Mouse (Mus musculus) heart, embryonic 16.5 days (tissue): Measurements from ENCODE around the gene 1810049J17Rik. TPM values are rescaled to one million over a fixed set of nuclear protein-coding genes. Genes with fewer than 3 reads are reported as not detected.

Source experiments
- ATAC-seq: fragments of 200-750 bp; cut with Nextera tagmentation; replicated peaks from 2 replicates; pipeline ENCODE4 v1.8.0; 2017; ENCODE audit warnings: moderate number of reproducible peaks; ENCODE audit not compliant: insufficient read depth, low FRiP score; ENCODE audit errors: extremely low read depth
- H3K27ac ChIP-seq: fragments of 300-500 bp; sonication (generic); 2 replicates; pipeline ENCODE4 v1.5.1; 2014; ENCODE audit warnings: mild to moderate bottlenecking, low read length, control low read depth, moderate library complexity
- H3K27me3 ChIP-seq: fragments of 300-500 bp; sonication (generic); 2 replicates; pipeline ENCODE4 v1.6.1; 2014; ENCODE audit warnings: low read length, mixed read lengths; ENCODE audit not compliant: control insufficient read depth, insufficient read depth
- H3K36me3 ChIP-seq: fragments of 300-500 bp; sonication (generic); 2 replicates; pipeline ENCODE4 v1.6.1; 2014; ENCODE audit not compliant: control insufficient read depth, insufficient read depth
- H3K4me1 ChIP-seq: fragments of 300-500 bp; sonication (generic); 2 replicates; pipeline ENCODE4 v1.6.1; 2014; ENCODE audit warnings: low read length, mixed read lengths; ENCODE audit not compliant: control insufficient read depth, insufficient read depth
- H3K4me2 ChIP-seq: fragments of 300-500 bp; sonication (generic); 2 replicates; pipeline ENCODE4 v1.6.1; 2014; ENCODE audit warnings: low read depth, mild to moderate bottlenecking, control low read depth, low read length
- H3K4me3 ChIP-seq: fragments of 300-500 bp; sonication (generic); 2 replicates; pipeline ENCODE4 v1.5.1; 2014; ENCODE audit warnings: mild to moderate bottlenecking, control low read depth, low read length
- H3K9ac ChIP-seq: fragments of 300-500 bp; sonication (generic); 2 replicates; pipeline ENCODE4 v1.6.1; 2014; ENCODE audit warnings: low read length, control low read depth
- H3K9me3 ChIP-seq: fragments of 300-500 bp; sonication (generic); replicated peaks from 2 replicates; pipeline ENCODE4 v1.6.1; 2016; ENCODE audit warnings: low read length; ENCODE audit not compliant: control insufficient read depth
- WGBS: fragments of 180-500 bp; shearing (Covaris S2); extraction: QIAGEN DNeasy Blood & Tissue Kit; methylation state at CpG from one replicate; pipeline ENCODE4 v1.1.7; 2014; 5-methylcytosine and 5-hydroxymethylcytosine counted together
- polyA plus RNA-seq: library from polyadenylated mRNA; unstranded; fragments of >200 nt; fragmentation: Nextera tagmentation; extraction: Ambion mirVana; gene quantifications from 2 replicates; pipeline ENCODE4 v1.2.1, GENCODE M21; 2015

The 1810049J17Rik gene
- polyA plus RNA-seq, 1 experiment from 2014 or later = 0.75 TPM

DNA sequence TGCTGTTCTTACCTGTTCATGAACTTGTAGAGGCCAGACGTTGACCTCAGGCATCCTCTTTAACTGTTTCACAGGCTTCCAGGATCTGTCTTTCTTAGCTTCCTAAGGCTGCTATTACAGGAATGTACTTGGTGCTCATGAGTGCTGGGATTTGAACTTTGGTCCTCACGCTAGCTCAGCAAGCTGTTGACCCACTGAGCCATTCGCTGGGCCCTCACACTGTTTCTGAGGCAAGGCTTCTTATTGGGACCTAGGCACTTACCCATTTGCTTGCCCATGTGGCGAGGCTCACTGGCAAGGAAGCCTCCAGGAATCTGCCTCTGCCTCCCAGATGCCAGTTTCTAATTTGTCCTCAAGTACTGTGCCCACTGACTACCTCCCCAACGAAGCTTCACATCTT, 1.8 kb downstream of the 1810049J17Rik start:
- Histone ChIP-seq H3K36me3 (no peaks in the 10 kb centered on the region), H3K9me3 (no peaks in the 10 kb centered on the region), H3K4me3 (no peak overlapping the region), H3K27ac (no peak overlapping the region), H3K4me1 (peaks cover 12% of the 10 kb centered on the region), H3K4me2 (no peak overlapping the region), H3K27me3 (no peaks in the 10 kb centered on the region), H3K9ac (no peak overlapping the region)
- ATAC-seq = no peak
- 45% methylated on average over 5 of the region's 5 CpGs for WGBS

DNA sequence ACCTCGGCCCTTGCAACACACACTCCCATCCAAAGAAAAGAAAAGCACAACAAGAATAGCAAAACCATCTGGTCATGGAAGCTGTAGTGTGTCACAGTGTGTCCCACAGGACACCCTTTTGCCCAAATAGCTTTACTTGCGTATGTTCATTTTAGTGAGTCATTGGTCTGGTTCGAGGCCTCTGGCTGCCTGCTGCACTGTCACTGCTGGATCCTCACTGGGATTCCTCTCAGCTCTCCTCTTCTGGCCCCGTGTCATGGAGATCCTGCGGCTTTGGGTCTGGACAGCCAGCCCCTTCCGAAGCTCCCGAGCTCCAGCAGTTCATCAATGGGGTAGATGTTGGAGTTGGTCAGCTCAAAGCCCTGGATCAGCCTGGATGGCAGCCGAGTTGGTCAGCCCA, 3.2 kb downstream of the 1810049J17Rik start:
- Histone ChIP-seq H3K9me3 (no peaks in the 10 kb centered on the region), H3K4me1 (peaks cover 2% of the 10 kb centered on the region; the same call in 1 of the 2 replicates), H3K4me2 (no peak overlapping the region), H3K4me3 (no peak overlapping the region), H3K9ac (no peak overlapping the region), H3K27ac (no peak overlapping the region), H3K27me3 (no peaks in the 10 kb centered on the region), H3K36me3 (no peaks in the 10 kb centered on the region)
- WGBS = 73% methylated on average over 8 of the region's 8 CpGs
- ATAC-seq = no peak

DNA sequence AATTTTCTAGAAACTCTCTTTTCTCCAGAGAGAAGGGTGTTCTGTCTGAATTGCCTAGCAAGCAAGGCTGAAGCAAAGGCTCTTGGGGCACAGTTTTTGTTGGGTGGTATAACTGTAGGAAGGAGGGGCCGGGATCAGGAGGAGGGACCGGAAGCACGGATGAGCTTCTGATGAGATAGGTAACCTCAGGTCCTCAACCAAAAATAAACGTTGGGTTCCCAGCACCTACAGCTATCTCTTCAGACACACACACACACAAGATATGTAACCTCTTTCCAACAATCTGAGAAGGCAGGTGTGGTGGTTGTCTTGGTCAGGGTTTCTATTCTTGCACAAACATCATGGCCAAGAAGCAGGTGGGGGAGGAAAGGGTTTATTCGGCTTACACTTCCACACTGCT, 4.4 kb downstream of the 1810049J17Rik start:
- WGBS = 68% methylated on average over 5 of the region's 5 CpGs
- Histone ChIP-seq H3K36me3 (no peaks in the 10 kb centered on the region), H3K9ac (no peak overlapping the region), H3K4me2 (no peak overlapping the region), H3K4me1 (peaks cover 2% of the 10 kb centered on the region; the same call in 1 of the 2 replicates), H3K27me3 (no peaks in the 10 kb centered on the region), H3K9me3 (no peaks in the 10 kb centered on the region), H3K4me3 (no peak overlapping the region), H3K27ac (no peak overlapping the region)
- no peak for ATAC-seq

DNA sequence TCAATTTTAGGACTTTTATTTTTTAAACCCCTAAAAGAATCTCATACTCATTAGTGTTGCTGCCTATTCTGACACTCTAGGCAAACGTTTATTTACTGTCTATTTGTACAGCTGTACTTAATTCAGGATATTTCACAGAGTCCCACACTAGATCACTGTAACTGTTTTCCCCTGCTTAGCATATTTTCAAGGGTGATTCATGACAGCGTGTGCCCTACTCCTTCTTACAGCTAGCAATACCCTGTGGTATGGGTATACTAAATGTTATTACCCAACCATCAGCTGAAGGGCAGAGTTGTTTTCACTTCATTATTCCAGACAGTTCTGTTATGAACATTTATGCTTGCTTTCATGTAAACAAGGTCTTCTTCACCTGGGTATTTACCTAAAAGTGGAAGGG, 5.7 kb downstream of the 1810049J17Rik start:
- Histone ChIP-seq H3K9me3 (no peaks in the 10 kb centered on the region), H3K27me3 (no peaks in the 10 kb centered on the region), H3K27ac (no peak overlapping the region), H3K36me3 (no peaks in the 10 kb centered on the region), H3K4me1 (peaks cover 2% of the 10 kb centered on the region; the same call in 1 of the 2 replicates), H3K4me3 (no peak overlapping the region), H3K4me2 (no peak overlapping the region), H3K9ac (no peak overlapping the region)
- 66% methylated on average over 2 of the region's 2 CpGs for WGBS
- no peak for ATAC-seq

DNA sequence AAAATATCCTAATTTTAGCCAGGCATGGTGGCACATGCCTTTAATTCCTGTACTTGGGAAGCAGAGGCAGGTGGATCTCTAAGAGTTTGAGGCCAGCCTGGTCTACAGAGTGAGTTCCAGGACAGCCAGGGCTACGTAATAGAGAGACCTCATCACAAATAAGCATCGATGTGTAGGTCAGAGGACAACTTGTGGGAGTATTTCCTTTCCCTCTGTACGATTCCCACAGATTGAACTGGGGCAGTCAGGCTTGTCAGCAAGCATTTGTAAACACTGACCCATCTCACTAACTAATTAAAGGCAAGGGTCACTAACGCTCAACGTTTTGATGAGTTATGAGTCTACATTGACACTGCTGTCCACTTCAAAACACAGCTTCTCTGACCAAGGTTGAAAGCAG, 7.1 kb downstream of the 1810049J17Rik start:
- Histone ChIP-seq H3K4me1 (no peaks in the 10 kb centered on the region), H3K27me3 (no peaks in the 10 kb centered on the region), H3K4me2 (no peak overlapping the region), H3K36me3 (no peaks in the 10 kb centered on the region), H3K9ac (no peak overlapping the region), H3K27ac (no peak overlapping the region), H3K4me3 (no peak overlapping the region), H3K9me3 (no peaks in the 10 kb centered on the region)
- ATAC-seq = no peak
- WGBS = 77% methylated on average over 5 of the region's 5 CpGs

DNA sequence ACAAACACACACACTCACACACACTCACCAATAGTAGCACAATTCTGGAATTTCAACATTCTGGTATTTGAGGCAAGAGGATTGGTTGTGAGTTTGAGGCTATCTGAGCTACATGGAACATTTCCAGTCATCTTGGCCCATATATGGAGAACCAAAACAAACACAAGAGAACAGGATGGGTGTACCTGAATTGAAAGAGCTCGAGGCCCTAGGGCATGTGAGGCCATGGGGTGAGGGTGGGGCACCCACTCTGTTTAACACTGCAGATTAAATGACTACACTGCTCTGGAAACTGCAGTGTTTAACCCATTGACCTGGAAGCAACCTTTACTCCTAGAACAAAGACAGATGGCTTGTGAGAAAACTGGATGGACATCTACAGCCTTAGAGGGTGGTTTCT, 8.4 kb downstream of the 1810049J17Rik start:
- H3K9ac ChIP-seq = no peak overlapping the region
- WGBS = 32% methylated on average over 1 of the region's 1 CpGs
- no peak for ATAC-seq

DNA sequence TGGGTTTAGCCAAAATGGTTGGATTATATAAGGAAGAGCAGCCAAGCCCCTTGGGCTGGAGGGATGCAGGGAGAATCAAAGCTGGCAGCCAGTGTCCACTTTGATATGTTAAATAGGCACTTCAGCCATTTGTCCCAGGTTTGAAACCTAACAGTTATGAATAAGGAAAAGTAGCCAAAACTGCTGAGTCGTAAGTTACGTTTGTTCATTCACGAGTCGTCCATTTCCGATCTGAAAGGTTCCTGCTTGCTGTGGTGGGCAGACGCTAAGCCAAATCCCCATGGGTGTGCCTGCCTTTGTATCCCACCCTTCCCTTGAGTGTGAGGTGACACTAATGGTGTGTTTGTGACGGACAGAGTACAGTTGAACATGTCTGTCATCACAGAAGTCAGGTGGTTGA, 10.2 kb downstream of the 1810049J17Rik start:
- Histone ChIP-seq H3K4me3 (no peak overlapping the region), H3K27ac (no peak overlapping the region), H3K27me3 (no peaks in the 10 kb centered on the region), H3K4me2 (no peak overlapping the region), H3K4me1 (no peaks in the 10 kb centered on the region), H3K9ac (no peak overlapping the region), H3K9me3 (no peaks in the 10 kb centered on the region), H3K36me3 (no peaks in the 10 kb centered on the region)
- 77% methylated on average over 7 of the region's 7 CpGs for WGBS
- ATAC-seq = no peak

More for the DNA sequence above, 8.4 kb downstream of the 1810049J17Rik start:
- Histone ChIP-seq H3K9me3 (no peaks in the 10 kb centered on the region), H3K36me3 (no peaks in the 10 kb centered on the region), H3K27ac (no peak overlapping the region), H3K27me3 (no peaks in the 10 kb centered on the region), H3K4me2 (no peak overlapping the region), H3K4me3 (no peak overlapping the region), H3K4me1 (no peaks in the 10 kb centered on the region)

DNA sequence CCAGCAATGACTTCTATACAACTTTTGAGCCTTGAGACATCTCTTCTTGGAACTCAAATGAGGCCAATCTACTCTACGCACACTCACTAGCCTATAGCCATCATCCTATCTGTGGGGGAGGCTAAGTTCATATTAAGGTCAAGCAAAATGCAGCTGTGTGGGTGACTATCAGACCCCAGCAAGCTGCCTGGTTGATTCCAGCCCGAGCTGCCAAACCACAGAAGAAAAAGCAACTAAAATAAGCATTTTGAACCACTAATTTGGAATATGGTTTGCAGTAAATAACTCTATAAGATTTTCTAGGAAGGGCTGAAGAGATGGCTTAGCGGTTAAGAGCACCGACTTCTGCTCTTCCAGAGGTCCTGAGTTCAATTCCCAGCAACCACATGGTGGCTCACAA, 11.0 kb downstream of the 1810049J17Rik start:
- no peaks in the 10 kb centered on the region for H3K9me3 ChIP-seq
- no peaks in the 10 kb centered on the region for H3K4me1 ChIP-seq
- 71% methylated on average over 4 of the region's 4 CpGs for WGBS

DNA sequence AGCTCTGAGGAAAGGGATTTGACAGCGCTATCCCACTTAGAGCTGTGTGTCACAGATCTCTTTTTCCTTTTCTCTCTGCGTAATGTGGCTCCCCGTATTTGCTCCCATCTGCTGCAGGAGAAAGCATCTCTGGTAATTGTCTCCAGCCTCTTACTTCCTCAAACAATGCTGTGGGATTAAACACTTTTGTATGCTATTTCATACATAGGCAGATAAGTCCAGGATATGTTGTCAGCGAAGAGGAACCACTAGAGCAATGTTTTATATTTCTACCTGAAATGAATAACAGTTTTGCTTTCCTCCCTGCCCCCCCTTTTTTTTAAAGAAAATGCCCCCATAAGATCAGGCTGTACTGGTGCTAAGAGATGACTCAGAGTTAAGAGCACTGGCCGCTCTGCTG, 13.2 kb downstream of the 1810049J17Rik start:
- Histone ChIP-seq H3K36me3 (no peaks in the 10 kb centered on the region), H3K4me3 (no peak overlapping the region), H3K27me3 (no peaks in the 10 kb centered on the region), H3K4me2 (no peak overlapping the region), H3K9ac (no peak overlapping the region), H3K27ac (no peak overlapping the region), H3K9me3 (no peaks in the 10 kb centered on the region), H3K4me1 (no peaks in the 10 kb centered on the region)
- ATAC-seq = no peak
- WGBS = 85% methylated on average over 5 of the region's 5 CpGs

More for the DNA sequence above, 11.0 kb downstream of the 1810049J17Rik start:
- Histone ChIP-seq H3K4me3 (no peak overlapping the region), H3K27ac (no peak overlapping the region), H3K4me2 (no peak overlapping the region), H3K27me3 (no peaks in the 10 kb centered on the region), H3K36me3 (no peaks in the 10 kb centered on the region), H3K9ac (no peak overlapping the region)
- ATAC-seq = no peak

DNA sequence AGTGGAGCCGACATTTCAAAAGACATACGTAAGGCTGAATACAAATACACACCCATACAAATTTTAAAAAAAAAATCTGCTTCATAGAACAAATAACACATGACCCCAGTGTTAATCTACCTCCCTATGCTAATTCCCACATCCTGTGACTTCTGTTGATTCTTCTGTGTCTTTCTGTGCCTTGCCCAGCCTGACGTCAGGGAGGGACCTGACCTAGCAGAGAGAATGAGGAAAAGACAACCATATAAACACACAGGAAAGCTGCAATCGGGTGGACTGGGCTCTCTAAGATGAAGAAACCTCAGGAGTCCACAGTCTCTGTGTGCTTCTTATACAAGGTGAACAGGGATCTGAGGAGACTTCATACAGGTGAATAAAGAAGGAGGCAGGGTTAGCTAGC, 14.6 kb downstream of the 1810049J17Rik start:
- 65% methylated on average over 4 of the region's 4 CpGs for WGBS

More for the DNA sequence above, 14.6 kb downstream of the 1810049J17Rik start:
- H3K36me3 ChIP-seq = no peaks in the 10 kb centered on the region
- H3K27ac ChIP-seq = no peak overlapping the region
- no peak overlapping the region for H3K4me2 ChIP-seq
- no peaks in the 10 kb centered on the region for H3K9me3 ChIP-seq
- no peaks in the 10 kb centered on the region for H3K4me1 ChIP-seq
- no peak overlapping the region for H3K9ac ChIP-seq
- H3K27me3 ChIP-seq = no peaks in the 10 kb centered on the region
- no peak for ATAC-seq
- no peak overlapping the region for H3K4me3 ChIP-seq
